Mouse (Mus musculus): ENCODE measurements around the gene Sdf4.

Gene Sdf4

DNA sequence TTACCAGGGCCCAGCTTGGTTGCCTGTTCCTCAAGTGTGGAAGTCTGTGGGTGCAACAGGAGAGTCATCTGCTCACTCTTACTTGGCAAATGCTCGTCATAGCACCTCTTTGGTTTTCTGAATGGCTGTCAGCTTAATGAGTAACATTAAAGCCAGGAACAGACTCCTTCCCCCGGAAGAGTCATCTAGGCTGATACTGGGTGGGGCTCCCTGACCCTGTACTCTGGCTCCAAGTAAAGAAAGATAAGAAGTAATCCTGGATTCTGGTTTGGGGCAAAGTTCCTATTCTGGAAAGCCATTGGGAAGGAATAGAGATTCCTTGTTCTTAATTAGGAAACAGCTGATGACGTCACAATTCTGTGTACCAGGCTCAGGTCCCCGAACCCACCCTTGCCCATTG lies 61.5 kb downstream of the Sdf4 start:
- no peak for DNase-seq (ENCODE audit: low read depth, low spot score)

DNA sequence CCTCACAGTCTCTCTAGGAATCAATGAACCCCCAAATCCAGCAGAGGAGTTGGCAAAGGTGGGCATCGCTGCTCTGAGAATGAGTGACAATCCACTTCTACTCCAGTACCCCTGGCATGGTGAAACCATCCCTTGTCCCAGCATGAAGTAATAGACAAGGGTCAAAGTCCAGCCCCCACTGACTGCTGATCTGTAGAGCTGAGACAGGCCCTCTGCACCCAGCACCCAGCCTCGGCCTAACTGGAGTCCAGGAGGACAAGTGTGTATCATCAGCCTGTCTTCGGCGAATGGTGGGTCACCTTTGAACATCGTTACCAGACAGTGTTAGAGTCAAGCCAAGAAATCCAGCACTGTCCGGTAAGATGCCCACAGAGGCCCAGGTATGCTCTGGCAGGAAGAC lies 61.9 kb downstream of the Sdf4 start:
- no peak for DNase-seq (ENCODE audit: low read depth, low spot score)

DNA sequence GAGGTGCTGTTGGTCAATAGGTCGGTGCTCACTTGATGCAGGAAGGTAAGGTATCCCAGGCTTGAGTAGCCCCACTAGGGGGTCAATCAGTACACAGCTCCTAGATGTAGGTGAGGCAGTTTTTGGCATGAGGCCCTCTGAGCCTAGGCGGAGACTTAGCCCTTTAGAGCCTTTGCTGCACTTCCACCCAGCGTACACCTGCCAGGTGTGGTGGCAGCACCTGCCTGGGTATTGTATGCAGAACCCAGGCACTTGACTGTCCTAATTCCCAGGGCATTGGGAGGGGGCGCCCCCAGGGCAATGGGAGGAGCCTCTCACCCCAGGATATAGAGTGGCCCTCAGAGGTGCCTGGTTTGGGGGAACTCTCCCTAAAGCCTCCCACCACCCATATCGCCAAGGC lies 62.5 kb downstream of the Sdf4 start:
- DNase-seq (ENCODE audit: low read depth, low spot score): no peak

DNA sequence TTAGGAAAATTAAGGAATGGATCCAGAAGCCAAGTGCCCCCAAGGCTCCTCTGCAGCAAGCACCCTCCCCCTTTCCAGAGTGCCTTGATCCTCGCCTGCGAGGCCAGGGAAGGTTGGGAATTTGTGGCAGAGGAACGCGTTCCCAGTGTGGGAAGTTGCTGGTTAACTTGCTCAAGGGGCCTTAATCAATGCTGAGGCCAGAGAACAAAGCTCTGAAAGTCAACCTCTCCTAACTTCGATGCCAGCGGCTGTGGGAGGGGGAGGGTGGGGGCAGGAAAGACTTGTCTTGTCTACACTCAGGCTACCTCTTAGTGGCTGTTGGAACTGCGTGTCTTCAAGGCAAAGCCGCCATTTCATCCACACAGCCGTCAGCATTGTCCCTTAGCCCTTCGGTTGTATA lies 65.0 kb downstream of the Sdf4 start:
- DNase-seq (ENCODE audit: low read depth, low spot score): no peak

- DNase-seq (ENCODE audit: low read depth, low spot score): no peak
Observed at GRCm38 (mm10) chr4:156058826-156059225, 66.2 kb downstream of the Sdf4 start.

- no peak for DNase-seq (ENCODE audit: low read depth, low spot score)
Observed at GRCm38 (mm10) chr4:156059261-156059660, 66.6 kb downstream of the Sdf4 start, which contains the start of gene Ttll10. TSS of gene Ttll10 (minus strand) at chr4:156059414.

DNA sequence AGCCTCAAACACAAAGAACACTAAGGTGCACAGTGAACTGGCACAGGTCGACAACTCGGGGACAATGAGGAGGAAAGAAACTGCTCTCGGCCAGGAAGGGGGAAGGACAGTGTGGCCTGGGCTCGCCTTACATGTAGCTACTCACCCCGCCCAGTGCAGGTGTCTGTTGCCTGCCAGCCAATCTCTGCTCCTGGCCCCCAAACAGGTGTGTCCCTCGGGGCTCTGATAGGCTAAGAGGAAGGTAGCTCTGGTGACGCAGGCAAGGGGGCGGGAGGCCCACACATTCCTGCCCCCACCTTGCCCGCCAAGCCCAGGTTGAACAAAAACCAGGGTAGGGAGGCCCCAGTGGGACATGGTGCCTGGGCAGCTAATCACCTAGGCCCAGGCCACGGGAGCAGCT lies 67.0 kb downstream of the Sdf4 start:
- no peak for DNase-seq (ENCODE audit: low read depth, low spot score)

Data from CD4-positive, CD25-positive, alpha-beta regulatory T cell, adult 2 months (primary cell).